Mouse (Mus musculus) kidney, postnatal 0 days (tissue): ENCODE results near the gene Prickle1. TPM values are rescaled to one million over a fixed set of nuclear protein-coding genes. Genes with fewer than 3 reads are reported as not detected.
A peak's percentile ranks its signal among the peaks of the same experiment; 100 is the strongest.

ENCODE experiments used
- ATAC-seq: fragments of 200-750 bp; cut with Nextera tagmentation; replicated peaks from 2 replicates; pipeline ENCODE4 v1.8.0; 2017; ENCODE audit warnings: low read depth, moderate number of reproducible peaks, moderate TSS enrichment, moderate library complexity; ENCODE audit not compliant: low FRiP score
- DNase-seq: peaks from one replicate; pipeline ENCODE4 v3.0.0-alpha.2; 2016; ENCODE audit warnings: low spot score
- H3K27ac ChIP-seq: fragments of 300-500 bp; sonication (generic); 2 replicates; pipeline ENCODE4 v1.5.1; 2014; ENCODE audit warnings: mild to moderate bottlenecking
- H3K27me3 ChIP-seq: fragments of 300-500 bp; sonication (generic); 2 replicates; pipeline ENCODE4 v1.6.1; 2014; ENCODE audit warnings: low read length, mixed read lengths; ENCODE audit not compliant: insufficient read depth
- H3K36me3 ChIP-seq: fragments of 300-500 bp; sonication (generic); 2 replicates; pipeline ENCODE4 v1.6.1; 2014; ENCODE audit warnings: low read length, mixed read lengths; ENCODE audit not compliant: insufficient read depth
- H3K4me1 ChIP-seq: fragments of 300-500 bp; sonication (generic); replicated peaks from 2 replicates; pipeline ENCODE4 v1.6.1; 2014; ENCODE audit warnings: antibody characterized with exemption, low read length, mixed read lengths; ENCODE audit not compliant: insufficient read depth
- H3K4me2 ChIP-seq: fragments of 300-500 bp; sonication (generic); 2 replicates; pipeline ENCODE4 v1.6.1; 2014; ENCODE audit warnings: mild to moderate bottlenecking, low read length, moderate library complexity, mixed read lengths
- H3K4me3 ChIP-seq: fragments of 300-500 bp; sonication (generic); replicated peaks from 2 replicates; pipeline ENCODE4 v1.5.1; 2014; ENCODE audit warnings: low read depth, low read length
- H3K9ac ChIP-seq: fragments of 300-500 bp; sonication (generic); 2 replicates; pipeline ENCODE4 v1.6.1; 2014; ENCODE audit warnings: low read depth, low read length
- H3K9me3 ChIP-seq: fragments of 300-500 bp; sonication (generic); replicated peaks from 2 replicates; pipeline ENCODE4 v1.6.1; 2016; ENCODE audit warnings: low read length, inconsistent platforms, mixed read lengths
- CTCF ChIP-seq: IDR thresholded peaks from 2 replicates; pipeline ENCODE4 v1.5.1; 2016; ENCODE audit warnings: antibody characterized with exemption, low read depth, mild to moderate bottlenecking, moderate library complexity
- whole genome bisulfite sequencing: fragments of 180-500 bp; shearing (Covaris S2); extraction: QIAGEN DNeasy Blood & Tissue Kit; methylation state at CpG from one replicate; pipeline ENCODE4 v1.1.7; 2014; 5-methylcytosine and 5-hydroxymethylcytosine counted together
- polyA plus RNA-seq: library from polyadenylated mRNA; unstranded; fragments of >200 nt; fragmentation: Nextera tagmentation; extraction: Ambion mirVana; gene quantifications from 2 replicates; pipeline ENCODE4 v1.2.1, GENCODE M21; 2015

The Prickle1 gene
- 19.8 and 20.7 TPM in 2 replicates for polyA plus RNA-seq

DNA sequence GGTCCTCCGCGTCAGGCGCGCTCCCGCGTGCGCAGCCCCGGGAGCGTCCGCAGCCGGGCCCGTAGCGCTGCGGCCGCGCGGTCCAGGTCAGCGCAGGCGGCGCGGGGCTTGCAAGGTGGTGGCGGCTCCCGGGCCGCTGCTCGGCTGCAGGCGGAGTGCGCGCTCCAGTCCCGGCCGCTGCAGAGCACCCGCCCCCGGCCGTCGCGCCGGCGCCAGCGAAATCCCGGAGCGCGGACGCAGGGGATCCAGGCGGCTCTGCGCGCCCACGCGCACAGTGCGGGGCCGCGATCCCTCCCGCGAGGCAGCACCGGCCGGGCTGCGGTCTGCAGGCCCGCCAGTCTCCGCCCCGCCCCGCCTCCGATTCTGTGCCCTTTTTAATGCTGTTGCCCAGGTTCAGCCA lies at the start of gene Prickle1:
TSS of gene Prickle1 (minus strand) at position 146 of the 400 bp plus-strand sequence.
- Histone ChIP-seq H3K27me3 (no peaks in the 10 kb centered on the region), H3K4me1 (0 out of 2 replicates have a peak, but pooled peaks cover 11% of the 10 kb centered on the region), H3K4me3 (peak within 1 kb of the TSS; percentile 87), H3K4me2 (peak within 1 kb of the TSS; percentile 90), H3K36me3 (no peaks in the 10 kb centered on the region), H3K27ac (peak within 1 kb of the TSS; percentile 94), H3K9ac (peak within 1 kb of the TSS; percentile 92), H3K9me3 (no peaks in the 10 kb centered on the region)
- under 1% methylated on average over 59 of the region's 60 CpGs for WGBS
- ATAC-seq (peak; percentile 93), DNase-seq (peak; percentile 93)
- no peak for TF ChIP-seq CTCF

- WGBS = 71% methylated on average over 2 of the region's 2 CpGs
- no peaks in the 10 kb centered on the region for H3K4me1 ChIP-seq
- H3K9ac ChIP-seq = no peak overlapping the region
- H3K27me3 ChIP-seq = no peaks in the 10 kb centered on the region
- no peak for TF ChIP-seq CTCF
- no peak for ATAC-seq
- H3K36me3 ChIP-seq = no peaks in the 10 kb centered on the region
- H3K4me2 ChIP-seq = no peak overlapping the region
- no peak overlapping the region for H3K4me3 ChIP-seq
- no peaks in the 10 kb centered on the region for H3K9me3 ChIP-seq
- no peak for DNase-seq
- H3K27ac ChIP-seq = no peak overlapping the region
These were observed 44.5 kb upstream of the Prickle1 start for GRCm38 (mm10) chr15:93640221-93640620.

DNA sequence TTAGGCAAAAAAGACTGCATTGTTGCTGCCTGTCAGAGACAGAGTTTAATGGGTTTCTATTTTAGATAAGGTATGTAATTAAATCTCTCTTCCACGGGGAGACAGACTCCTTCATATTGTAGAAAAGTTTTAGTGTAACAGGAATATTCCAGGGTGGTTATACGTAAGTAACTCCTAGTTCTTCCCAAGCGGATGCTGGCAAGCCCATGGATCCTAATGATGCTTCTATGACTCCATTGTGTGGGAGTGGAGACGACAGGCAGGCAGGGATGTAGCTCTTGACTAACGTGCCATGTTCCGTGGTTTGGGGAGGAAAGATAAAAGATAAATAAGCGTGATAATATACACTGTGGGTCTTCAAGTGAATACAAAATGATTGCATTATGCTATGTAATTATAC lies 41.3 kb upstream of the Prickle1 start:
- no peak for DNase-seq
- no peaks in the 10 kb centered on the region for H3K4me1 ChIP-seq

DNA sequence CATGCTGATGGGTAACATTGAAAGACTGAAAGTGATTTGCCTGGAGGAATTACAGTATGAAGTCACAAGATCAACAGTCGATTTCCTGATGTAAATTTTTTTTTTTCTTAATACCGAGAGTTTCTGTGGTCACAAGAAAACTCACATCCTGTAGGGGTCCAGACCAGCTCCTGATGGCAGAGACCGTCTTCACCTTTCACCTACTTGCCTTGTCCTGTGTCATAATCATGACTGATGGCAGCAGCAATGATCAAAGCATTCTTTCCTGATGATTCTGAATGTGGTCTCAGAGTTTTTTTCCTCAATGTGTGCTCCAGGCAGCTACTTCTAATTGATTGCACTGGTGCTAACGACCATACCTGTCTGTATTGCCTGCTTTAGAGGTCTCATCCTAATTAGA lies 39.9 kb upstream of the Prickle1 start:
- no peaks in the 10 kb centered on the region for H3K36me3 ChIP-seq
- no peaks in the 10 kb centered on the region for H3K27me3 ChIP-seq
- no peak overlapping the region for H3K4me3 ChIP-seq
- no peak overlapping the region for H3K27ac ChIP-seq
- ATAC-seq = no peak
- no peak for TF ChIP-seq CTCF
- H3K4me1 ChIP-seq = no peaks in the 10 kb centered on the region
- no peaks in the 10 kb centered on the region for H3K9me3 ChIP-seq
- H3K4me2 ChIP-seq = no peak overlapping the region
- H3K9ac ChIP-seq = no peak overlapping the region
- 34% methylated on average over 4 of the region's 4 CpGs for WGBS
- DNase-seq = no peak

More for the DNA sequence above, 41.3 kb upstream of the Prickle1 start:
- no peak for ATAC-seq
- Histone ChIP-seq H3K4me2 (no peak overlapping the region), H3K9me3 (no peaks in the 10 kb centered on the region), H3K27me3 (no peaks in the 10 kb centered on the region), H3K36me3 (no peaks in the 10 kb centered on the region), H3K4me3 (no peak overlapping the region), H3K27ac (no peak overlapping the region), H3K9ac (no peak overlapping the region)
- no peak for TF ChIP-seq CTCF
- 60% methylated on average over 7 of the region's 7 CpGs for WGBS

DNA sequence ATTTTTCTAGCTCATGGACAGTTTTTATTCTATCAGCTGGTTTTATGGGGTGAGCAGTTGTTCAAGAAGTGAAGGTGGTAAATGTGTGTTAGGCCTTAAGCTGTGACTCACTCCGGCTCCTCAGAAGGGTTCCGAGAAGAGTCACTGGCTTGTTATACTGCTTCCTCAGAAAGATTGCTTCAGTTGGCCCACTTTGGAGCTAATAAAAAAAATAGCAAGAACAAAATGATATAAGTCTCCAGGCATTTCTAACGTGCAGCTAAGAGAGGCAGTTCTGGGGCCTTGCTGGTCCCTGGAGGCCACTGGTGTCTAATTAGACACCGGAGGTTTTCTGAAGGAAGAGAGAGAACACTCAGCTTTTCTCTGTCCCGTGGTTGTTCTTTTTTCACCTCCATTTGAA lies 38.8 kb upstream of the Prickle1 start:
- Histone ChIP-seq H3K4me1 (no peaks in the 10 kb centered on the region), H3K27ac (no peak overlapping the region), H3K36me3 (no peaks in the 10 kb centered on the region), H3K4me2 (no peak overlapping the region), H3K4me3 (no peak overlapping the region), H3K9ac (no peak overlapping the region), H3K9me3 (no peaks in the 10 kb centered on the region), H3K27me3 (no peaks in the 10 kb centered on the region)
- TF ChIP-seq CTCF = no peak
- ATAC-seq = no peak
- no peak for DNase-seq
- 69% methylated on average over 5 of the region's 5 CpGs for WGBS

DNA sequence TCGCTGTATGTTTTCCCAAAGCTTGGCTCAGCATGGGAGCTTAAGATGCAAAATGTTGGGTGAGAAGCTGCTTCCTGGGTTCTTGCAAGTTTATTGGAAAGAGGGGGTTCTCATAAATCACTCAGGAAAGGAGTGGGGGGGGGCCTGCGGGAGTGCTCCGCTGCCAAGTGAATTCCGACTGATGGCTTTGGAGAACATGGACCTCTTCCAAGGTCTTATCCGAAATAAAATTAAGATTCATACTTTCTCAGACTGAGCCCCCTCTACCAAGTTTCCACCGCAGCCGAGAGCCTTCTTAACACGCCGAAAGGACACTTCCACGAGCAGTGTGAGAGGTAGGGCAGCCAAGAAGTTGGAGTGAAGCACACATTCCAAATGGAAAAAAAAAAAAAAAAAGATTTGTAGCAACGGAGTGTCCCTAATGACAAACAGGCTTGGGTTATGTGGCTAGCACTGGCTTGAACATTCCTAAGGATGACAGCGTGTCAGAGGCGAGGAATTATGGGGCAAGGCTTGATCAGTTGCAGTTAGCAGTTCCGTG lies 34.4 kb upstream of the Prickle1 start:
- no peaks in the 10 kb centered on the region for H3K9me3 ChIP-seq
- no peak for TF ChIP-seq CTCF
- H3K4me3 ChIP-seq = no peak overlapping the region
- peak overlapping the region; percentile 21; the same call in 1 of the 2 replicates for H3K4me2 ChIP-seq
- 54% methylated on average over 14 of the region's 14 CpGs for WGBS
- peak; percentile 74 for DNase-seq
- H3K36me3 ChIP-seq = no peaks in the 10 kb centered on the region
- no peak for ATAC-seq
- H3K27me3 ChIP-seq = no peaks in the 10 kb centered on the region
- H3K27ac ChIP-seq = no peak overlapping the region
- no peak overlapping the region for H3K9ac ChIP-seq
- 0 out of 2 replicates have a peak, but pooled peaks cover 6% of the 10 kb centered on the region for H3K4me1 ChIP-seq

- no peak overlapping the region for H3K27ac ChIP-seq
- H3K9me3 ChIP-seq = no peaks in the 10 kb centered on the region
- no peaks in the 10 kb centered on the region for H3K27me3 ChIP-seq
- no peaks in the 10 kb centered on the region for H3K36me3 ChIP-seq
- H3K4me1 ChIP-seq = 0 out of 2 replicates have a peak, but pooled peaks cover 6% of the 10 kb centered on the region
- no peak for TF ChIP-seq CTCF
- no peak for DNase-seq
- no peak overlapping the region for H3K9ac ChIP-seq
- no peak for ATAC-seq
- WGBS = 89% methylated on average over 9 of the region's 9 CpGs
- H3K4me3 ChIP-seq = no peak overlapping the region
- no peak overlapping the region for H3K4me2 ChIP-seq
These were observed 33.5 kb upstream of the Prickle1 start for GRCm38 (mm10) chr15:93629201-93629600.
